Mouse (Mus musculus) right cerebral cortex, postnatal 25 days (tissue): Measurements from ENCODE around the gene Cyp4a32.
"Not testable (repeated sequence)": the region's sequence is repeated elsewhere in the genome, so short reads cannot be mapped to it uniquely, and the experiment has no call there.

Source experiments
- DNase-seq: peaks from one replicate; pipeline ENCODE4 v3.0.0; 2022

Cyp4a32 gene

DNA sequence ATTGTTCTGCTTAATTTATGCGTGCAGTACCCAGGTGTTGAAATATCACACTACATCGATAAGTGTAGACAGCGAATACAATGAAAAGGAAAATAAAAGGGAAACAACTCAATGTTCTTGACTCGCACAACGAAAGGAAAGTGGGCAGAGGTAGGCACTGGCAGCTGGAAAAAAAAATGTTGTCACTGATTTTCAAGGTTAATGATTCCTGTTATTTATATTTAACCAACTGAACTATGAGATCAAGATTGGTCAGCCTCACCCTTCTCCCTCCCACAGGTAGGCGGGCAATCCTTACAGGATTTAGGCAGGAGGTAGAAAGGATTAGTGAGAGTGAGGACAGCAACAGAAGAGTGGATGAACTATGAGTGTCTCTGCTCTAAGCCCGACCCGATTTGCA is at the start of gene Cyp4a32:
Cyp4a32 (plus strand) TSS at position 359 of the 400 bp plus-strand sequence.
- DNase-seq: not testable (repeated sequence)

DNA sequence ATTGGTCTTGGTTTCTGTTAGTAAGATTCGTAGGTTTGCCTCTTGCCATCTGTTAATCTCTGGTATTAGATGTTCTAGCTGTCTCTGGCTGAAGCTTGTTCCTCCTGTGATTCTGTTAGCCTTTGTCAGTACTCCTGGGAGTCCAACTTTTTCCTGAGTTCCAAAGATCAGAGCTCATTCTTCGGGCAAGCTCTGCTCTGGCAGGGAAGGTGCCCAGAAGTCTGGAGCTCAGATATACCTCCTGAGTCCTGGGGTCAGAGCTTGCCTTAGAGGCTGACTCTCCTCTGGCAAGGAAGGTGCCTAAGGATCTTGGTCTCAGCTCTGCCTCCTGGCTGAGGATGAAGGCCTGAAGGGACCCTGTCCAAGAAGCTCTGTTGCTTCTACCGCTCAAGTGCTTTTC is 48.0 kb upstream of the Cyp4a32 start:
- no peak for DNase-seq

DNA sequence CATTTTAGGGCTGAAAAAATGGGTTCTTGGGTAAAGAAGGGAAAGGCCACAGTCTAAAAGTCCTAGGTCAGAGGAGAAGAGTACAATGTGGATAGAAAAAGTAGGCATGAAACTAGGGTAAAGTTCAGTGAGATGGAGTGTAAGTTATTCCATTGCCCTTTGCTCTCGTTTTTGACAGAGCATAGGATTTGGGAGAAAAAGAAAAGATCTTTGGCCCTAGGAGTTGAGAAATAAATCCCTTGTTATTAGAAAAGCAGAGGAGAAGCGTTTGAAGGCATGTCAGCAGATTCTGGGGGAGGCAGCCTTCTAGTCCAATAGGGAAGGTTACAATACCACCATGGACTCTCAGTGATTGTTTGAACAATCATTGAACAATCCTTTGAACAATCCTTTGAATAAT is 45.3 kb upstream of the Cyp4a32 start:
- DNase-seq: no peak

DNA sequence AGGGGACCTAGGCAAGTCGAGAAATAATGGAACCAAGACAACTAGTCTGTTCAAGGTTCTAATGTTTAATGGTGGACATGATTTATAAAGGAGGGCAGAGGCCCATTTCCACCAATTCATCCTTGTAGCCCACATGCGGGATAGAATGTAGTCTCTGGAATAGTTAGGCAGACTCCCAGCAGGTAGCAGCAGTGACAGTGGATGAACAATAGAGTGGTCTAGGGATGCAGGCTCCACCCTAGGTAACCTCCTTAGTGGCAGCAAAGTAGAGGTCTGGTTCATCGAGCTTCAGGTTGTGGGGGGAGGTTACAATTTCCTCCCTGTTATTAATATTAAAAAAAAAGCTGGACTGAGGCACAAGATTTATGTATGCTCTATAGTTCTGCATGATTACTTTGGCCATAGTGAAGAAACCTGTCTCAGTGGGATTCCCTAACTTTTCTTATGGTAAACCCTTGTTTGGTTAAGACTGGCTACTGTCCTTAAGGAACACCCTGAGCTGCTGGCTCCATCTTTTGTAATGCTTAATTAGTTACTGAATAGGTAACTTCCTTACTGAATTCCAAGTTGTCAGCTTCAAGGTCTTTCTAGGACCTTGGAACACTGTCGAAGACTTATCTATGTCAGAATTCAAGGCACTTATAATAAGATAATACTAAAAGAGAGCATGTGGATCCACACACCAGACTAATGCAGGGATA is 42.8 kb upstream of the Cyp4a32 start:
- no peak for DNase-seq

DNA sequence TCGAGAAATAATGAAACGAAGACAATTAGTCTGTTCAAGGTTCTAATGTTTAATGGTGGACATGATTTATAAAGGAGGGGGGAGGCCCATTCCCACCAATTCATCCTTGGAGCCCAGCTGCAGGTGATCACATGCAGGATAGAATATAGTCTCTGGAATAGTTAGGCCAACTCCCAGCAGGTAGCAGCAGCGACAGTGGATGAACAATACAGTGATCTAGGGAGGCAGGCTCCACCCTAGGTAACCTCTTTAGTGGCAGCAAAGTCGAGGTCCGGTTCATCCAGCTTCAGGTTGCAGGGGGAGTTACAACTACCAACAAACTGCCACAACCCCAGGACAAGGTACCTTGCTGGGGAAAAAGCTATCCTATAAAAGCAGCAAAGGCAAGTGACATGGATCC is 39.5 kb upstream of the Cyp4a32 start:
- not testable (repeated sequence) for DNase-seq

DNA sequence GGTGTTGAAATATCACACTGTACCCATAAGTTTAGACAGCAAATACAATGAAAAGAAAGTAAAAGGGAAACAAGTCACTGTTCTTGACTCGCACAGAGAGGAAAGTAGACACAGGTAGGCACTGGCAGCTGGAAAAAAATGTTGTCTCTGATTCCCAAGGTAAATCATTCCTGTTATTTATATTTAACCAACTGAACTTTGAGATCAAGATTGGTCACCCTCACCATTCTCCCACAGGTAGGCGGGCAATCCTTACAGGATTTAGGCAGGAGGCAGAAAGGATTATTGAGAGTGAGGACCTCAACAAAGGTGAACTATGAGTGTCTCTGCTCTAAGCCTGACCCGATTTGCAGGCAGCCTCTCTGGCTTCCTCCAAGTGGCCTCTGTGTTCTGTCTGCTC is 37.4 kb upstream of the Cyp4a32 start, which contains the start of gene Cyp4a31:
Cyp4a31 (plus strand) TSS at position 249 of the 400 bp plus-strand sequence.
- no peak for DNase-seq

DNA sequence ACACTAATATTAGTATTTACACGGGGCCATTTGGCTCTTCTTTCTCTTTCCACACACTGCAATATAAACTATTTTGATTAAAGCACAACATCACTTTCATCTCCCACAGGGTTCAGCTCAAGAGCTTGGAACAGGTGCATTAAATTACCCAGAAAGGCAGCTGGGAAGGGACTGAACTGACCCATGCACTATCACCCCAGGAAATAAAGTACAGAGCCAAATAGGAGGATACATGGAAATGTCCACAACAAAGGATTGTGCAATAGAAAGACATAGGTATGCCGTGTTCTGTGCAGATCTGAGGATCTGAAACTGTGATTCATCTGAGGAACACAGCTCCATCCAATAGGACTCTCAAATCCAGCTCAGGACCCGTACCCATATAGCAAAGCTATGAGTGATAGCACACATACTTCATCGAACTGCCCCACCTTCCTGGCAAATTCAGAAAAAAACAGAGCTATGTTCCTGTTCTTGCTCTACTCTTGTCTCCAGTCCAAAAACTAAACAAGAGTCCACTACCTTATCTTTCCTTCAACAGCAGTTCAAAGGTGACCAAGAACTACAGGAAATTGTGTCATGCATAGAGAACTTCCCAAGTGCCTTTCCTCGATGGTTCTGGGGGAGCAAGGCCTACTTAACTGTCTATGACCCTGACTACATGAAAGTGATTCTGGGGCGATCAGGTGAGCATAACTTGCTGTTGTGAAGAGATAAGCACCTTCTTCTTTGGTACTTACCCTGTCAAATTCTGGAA is 36.1 kb upstream of the Cyp4a32 start:
- not testable (repeated sequence) for DNase-seq

DNA sequence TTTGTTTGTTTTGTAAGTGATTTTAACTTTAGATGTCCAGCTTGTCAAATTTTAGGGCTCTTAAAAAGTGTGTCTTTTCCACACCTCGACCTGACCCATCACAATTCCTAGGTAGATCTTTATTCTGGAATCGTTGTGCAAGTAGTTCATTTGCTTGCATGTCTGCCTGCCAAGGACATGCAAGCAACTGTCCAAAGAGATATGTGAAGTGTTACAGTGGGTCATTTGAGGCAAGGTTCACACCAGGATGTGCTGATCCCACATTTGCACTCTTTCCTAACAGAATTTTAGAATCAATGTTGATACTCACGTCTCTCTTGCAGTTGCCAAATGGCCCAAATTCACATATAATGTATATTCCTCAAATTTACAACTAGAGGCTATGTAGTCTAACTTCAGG is 25.5 kb upstream of the Cyp4a32 start:
- DNase-seq: no peak

DNA sequence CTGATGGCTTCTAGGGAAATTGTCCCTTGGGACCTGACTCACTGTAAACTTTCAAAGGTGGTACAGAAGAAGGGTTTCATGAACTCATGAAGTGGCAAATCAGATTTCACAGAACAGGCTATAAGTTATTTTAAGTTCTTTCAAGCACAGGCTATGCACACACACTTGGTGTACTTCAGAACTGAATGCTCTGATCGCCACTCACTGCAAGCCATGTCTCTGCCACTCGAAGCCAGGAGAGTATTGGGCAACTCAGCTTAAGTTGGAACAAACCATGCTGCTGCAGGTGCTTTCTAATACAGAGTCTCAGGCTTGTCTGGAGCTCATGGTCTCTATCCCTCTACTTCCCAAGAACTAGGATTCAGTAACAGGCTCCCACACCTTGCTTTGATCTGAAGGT is 25.0 kb upstream of the Cyp4a32 start:
- no peak for DNase-seq

DNA sequence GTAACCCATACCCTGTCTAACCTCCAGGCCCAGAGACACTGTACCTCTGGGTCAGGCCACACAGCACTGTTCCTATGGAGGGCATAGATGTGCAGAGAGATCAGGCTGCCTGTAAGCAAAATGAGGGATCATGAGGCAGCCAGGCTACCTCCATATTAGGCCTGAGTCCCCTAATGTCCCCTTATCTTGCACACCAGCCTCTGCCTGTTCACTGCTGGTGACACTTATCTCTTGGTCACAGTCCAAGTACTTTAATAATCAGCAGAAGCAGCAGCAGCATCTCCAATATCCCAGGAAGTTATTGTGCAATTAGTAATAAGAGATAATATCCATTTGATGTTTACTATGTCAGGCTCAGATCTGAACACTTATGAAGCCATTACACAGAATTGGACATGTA is 17.7 kb upstream of the Cyp4a32 start:
- no peak for DNase-seq

DNA sequence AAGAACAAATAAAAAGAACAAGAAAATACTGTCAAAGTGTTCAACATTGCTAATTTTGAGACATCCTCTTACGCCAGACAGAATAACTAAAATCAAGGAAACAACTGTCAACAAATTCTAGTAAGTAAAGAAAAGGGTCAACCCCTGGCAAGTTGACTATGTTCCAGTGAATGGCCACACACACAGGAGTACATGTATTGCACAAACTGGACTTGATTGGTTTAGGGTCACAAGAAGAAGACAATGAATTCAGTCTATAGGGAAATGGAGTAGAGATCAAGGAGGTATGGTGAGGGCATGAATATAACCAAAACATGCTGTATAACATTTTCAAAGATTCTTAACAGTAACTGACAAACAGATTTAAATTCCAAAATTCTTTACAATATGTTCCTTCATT is 4.4 kb upstream of the Cyp4a32 start:
- DNase-seq: no peak

DNA sequence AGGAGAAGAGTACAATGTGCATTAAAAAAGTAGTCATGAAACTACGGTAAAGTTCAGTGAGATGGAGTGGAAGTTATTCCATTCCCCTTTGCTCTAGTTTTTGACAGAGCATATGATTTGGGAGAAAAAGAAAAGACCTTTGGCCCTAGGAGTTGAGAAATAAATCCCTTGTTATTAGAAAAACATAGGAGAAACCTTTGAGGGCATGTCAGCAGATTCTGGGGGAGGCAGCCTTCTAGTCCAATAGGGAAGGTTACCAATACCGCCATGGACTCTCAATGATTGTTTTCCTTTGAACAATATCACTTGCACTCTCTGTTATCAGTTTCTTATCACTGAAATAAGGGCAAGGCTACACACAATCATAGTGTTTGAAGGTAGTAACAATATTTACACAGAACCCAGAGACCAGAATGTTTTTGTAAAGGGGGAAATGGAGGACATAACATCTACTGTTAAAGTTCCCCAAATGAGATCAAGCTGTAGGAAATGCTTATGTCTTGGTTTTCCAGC is 3.9 kb upstream of the Cyp4a32 start:
- DNase-seq: no peak

DNA sequence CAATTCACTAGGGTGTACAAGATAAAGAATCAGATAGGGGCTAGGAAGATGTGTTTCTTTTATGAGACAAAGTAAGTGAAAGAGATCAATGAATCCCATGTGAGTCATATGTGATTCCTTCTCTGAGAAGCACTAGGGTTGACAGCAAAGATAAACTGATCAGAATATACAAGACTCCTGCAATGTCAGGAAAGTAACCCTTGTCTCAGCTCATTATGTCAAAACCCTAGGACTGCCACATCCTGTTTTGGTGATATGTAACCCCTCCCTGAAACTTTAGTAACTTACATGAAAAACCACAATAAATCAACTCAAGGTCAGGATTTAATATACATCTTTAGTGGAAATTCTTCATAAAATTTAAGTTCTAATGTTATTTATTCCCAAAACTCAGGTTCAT is 13.2 kb downstream of the Cyp4a32 start:
- no peak for DNase-seq

DNA sequence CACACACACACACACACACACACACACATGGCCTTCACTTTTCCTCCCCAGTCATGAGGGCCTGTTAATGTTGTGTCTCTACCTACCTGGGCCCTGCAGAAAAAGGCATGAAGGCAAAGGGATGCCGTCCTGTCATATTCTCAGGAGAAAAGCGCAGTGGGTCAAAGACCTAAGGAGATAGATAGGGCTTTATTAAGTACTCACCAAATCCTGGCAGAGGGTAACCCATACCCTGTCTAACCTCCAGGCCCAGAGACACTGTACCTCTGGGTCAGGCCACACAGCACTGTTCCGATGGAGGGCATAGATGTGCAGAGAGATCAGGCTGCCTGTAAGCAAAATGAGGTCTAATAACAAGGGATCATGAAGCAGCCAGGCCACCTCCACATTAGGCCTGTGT is 24.8 kb downstream of the Cyp4a32 start:
- DNase-seq: not testable (repeated sequence)

DNA sequence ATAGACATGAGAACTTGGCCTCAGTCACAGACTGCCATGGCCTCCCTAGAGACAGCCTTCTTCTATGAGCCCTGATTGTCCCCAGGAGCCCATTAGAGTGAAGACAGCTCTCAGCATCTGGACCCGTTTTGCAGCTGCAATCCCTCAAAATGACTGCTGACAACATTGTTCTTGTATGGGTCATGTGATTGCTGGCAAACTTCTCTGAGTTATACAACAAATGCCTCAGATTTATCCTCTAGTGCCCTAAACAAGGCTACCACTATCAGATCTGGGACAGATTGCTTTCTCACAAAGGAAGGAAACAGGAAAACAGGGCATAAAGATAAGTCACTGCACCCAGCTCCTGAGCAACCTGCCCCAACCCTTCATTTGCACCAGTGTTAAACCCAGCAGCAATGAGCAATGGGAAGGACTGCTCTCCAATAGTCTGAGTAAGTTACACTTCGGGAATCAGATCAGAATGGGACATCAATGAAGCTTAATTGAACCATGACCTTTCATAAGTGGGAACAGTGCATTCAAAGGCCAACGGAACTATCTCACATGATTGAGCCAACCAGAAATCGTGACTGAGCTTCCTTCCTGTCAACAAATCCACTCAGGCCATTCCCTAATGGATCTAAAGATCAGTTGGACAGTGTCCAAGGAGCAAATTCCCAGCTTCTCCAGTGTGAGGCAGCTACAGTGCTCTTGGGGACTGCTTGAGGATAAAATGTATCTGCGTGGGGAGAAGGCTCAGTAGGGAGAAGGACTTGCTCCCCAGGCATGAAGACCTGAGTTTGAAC is 42.4 kb downstream of the Cyp4a32 start:
- no peak for DNase-seq

DNA sequence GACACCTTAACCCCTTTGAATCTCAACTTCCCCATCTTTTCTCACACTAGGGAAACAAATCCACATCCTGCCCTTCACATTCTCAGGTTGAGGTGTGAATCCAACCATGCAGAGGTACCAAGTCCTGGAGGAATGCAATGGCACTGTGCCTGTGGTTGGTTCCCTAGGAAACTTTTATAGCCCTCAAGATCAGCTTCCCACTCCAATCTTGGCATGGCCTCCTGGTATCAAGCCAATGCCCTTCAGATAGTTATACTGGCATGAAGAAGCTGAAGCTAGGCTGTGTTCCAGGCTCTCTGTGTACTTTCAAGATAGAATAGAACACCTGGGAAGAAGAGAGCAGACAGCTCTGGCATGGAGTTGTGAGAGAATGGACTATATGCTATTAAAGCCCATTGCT is 44.6 kb downstream of the Cyp4a32 start:
- DNase-seq: no peak

DNA sequence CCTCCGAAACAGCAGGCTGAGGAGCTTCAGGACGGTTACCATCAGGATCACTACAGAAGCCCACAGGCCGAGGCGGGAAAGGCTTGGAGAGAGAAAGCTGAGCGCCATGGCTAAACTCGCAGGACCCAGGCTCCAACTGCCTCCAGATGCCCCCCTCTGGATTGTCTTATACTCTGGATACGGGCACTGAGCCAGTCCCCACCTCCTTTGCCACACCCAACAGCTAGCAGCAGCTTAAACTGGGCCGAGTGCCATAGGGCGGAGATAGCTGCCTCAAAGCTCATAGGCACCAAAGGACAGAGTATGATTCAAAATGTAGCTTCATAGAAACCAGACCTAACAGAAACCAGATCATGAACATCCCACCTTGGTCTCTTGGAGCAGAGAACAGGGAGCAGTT is 46.8 kb downstream of the Cyp4a32 start, which contains the start of gene Cyp4b1:
Cyp4b1 (minus strand) TSS at position 144 of the 400 bp plus-strand sequence.
- no peak for DNase-seq

DNA sequence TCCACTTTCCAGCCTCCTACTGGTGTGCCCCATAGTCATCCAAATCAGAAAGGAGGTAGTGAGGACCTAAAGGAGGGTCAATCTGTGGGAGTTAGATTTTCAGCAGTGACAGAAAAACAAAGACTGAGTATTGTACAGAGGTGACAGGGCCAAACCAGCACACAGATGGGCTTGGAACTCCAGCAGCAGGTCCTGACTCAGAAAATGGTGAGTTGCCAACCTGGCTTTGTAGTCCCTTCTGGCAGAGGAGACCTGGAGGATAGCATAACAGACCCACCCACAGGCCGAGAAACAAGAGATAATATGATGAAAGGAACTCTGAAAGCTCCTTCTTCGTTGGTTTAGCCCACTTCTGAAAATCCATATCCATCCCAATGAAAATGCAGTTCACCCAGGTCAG is 48.0 kb downstream of the Cyp4a32 start:
- no peak for DNase-seq

DNA sequence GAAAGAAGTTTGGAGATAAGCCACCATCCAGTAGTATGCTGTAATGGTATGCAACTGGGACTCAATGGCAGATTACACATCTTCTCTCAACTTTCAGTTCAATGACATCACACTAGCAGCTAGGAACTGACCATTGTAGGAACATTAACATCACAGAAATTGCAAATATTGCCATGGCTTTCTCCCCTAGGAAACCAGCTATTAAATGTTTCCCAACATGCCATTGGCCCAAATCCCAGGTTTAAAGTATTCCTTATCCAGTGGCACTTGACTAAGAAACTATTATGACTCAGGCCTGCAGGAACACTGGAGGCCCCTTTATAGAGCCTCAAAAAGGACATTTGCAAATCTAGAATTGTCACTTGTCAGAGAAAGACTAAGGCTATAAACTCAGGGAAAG is 48.6 kb downstream of the Cyp4a32 start:
- DNase-seq: no peak

DNA sequence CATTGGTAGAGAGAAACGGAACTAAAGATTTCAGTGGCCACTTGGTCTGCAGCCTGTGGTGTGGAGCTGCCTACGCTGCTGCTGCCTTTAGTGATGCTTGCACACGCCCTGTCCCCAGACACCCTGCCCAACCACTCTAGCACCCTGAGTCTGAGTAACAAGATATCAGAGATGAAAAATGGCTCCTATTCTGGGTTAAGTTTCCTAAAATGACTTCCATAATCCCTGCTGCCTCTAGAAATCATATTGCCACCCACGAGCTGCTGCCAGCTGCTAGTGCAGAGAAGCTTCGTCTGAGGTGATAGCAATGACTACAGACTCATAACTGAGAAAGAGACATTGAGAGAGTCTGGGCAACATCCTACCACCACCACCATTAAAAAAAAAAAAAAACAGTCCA is 50.1 kb downstream of the Cyp4a32 start:
- peak; percentile 30 for DNase-seq

DNA sequence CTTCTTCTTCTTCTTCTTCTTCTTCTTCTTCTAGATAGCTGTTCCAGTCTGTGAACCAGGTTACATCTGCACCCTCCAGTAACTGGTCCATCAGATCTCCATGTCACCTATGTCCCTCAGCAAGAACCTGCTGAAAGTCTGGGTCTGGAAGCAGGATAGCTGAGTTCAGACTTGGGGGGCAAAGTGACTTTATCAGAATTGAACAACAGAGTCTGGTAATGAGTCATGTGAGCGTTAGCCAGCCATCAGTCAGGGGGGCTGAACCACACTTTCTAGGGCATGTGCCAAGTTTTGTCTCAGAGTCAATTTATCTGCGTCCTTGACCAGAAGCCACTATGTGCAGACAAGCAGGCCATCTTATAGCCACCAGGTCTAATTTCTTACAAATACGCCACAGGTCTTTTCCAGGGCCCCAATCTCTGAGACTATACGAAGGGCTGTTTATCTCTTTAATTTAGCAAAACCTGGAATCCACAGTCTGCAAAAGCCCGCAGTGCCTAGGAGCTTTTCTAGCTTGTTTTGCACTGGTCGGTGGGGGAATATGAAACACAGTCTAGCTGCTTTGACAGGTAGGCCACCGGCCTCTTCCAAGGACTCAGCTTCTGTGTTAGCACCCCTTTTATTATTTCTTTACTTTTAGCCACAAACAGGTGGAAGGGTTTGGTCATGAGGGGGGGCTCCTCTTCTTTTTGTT is 55.2 kb downstream of the Cyp4a32 start:
- not testable (repeated sequence) for DNase-seq

DNA sequence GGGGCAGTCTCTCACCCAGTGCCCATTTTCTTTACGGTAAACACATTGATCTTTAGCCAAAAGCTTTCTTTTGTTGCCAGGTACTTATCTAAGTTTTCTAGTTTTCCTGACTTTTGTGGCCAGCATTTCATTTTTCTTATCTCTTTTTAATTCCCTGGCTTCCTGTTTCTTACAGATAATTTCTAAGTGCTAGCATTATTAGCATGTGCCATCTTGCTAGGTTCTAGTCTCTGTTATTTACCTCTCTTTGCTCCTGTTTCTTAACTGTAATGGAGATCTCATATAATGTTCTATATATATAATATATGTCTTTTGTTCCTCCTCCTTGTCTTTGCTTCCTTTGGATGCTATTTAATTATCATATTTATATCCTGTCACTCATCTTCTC is 55.8 kb downstream of the Cyp4a32 start:
- DNase-seq: not testable (repeated sequence)
